Mouse (Mus musculus): ENCODE results near the gene Asxl2.

DNA sequence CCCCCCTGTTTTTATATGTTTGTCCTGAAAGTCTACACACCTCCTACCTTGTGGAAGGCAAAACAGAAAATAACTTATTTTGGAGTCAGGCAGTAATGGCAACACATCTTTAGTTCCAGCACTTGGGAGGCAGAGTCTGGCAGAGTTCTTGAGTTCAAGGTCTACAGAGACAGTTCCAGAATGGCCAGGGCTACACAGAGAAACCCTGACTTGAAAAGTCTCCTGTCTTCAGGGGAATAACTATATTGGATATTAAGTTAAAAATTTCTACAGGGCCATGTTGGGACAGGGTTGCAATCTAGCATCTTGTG lies 3.7 kb downstream of the Asxl2 start:
- TF ChIP-seq CTCF (IDR thresholded peaks at IDR 0.05; ENCODE audit: low read depth), result no peak
- TF ChIP-seq EP300 (IDR thresholded peaks at IDR 0.05; ENCODE audit: low read depth), result no peak
